Mouse (Mus musculus): Measurements from ENCODE around the gene Vpreb2. TPM values are rescaled to one million over a fixed set of nuclear protein-coding genes. Genes with fewer than 3 reads are reported as not detected.
"Not testable (repeated sequence)": the region's sequence is repeated elsewhere in the genome, so short reads cannot be mapped to it uniquely, and the experiment has no call there.

Gene Vpreb2
- not detected for total RNA-seq (2021)
- long read RNA-seq, experiment 1 = 0 reads
- long read RNA-seq, experiment 2 = 0 reads

GRCm38 (mm10) chr16:17980128-17980527 is at the start of gene Vpreb2:
TSS of gene Vpreb2 (plus strand) at chr16:17980428.
- DNase-seq (ENCODE audit: low spot score in 2 of 2) = no peak
- intact Hi-C loops (cut with DNase I) = no loop called here

- intact Hi-C loops (cut with DNase I) = loop anchor here (5.0 kb wide), 1 partner anchor 55 kb away; no protein-coding TSS in a partner anchor
- DNase-seq (ENCODE audit: low spot score in 2 of 2) = peak in 1 of 2 experiments; percentile 85
These were observed 48.2 kb upstream of the Vpreb2 start for GRCm38 (mm10) chr16:17931906-17932460.

GRCm38 (mm10) chr16:17933594-17934444 is 46.4 kb upstream of the Vpreb2 start:
- no peak for DNase-seq (ENCODE audit: low spot score in 2 of 2)
- intact Hi-C loops (cut with DNase I) = loop anchor here (5.0 kb wide), 1 partner anchor 53 kb away; no protein-coding TSS in a partner anchor

DNA sequence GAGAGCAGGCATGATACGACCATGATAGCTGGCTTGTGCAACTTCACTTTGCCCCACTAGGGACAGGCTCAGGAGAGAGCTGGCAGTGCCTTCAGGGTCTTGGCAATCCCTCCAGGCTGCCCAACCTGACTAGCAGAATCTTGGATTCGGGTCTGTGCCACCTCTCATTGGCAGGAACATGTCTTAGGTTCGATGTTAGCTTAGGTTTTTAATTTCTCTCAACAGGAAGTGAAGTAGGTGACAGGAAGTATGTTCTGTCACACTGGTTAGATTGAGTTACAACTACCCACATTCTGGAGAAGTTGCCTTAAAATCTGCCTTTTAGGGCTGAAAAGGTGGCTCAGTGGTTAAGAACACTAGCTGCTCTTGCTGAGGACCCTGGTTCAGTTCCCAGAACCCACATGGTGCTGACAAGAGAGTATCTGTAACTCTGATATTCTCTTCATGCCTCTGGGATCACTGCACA is 45.8 kb upstream of the Vpreb2 start:
- DNase-seq (ENCODE audit: low spot score in 2 of 2) = no peak
- intact Hi-C loops (cut with DNase I) = loop anchor here (5.0 kb wide), 1 partner anchor 53 kb away; no protein-coding TSS in a partner anchor

DNA sequence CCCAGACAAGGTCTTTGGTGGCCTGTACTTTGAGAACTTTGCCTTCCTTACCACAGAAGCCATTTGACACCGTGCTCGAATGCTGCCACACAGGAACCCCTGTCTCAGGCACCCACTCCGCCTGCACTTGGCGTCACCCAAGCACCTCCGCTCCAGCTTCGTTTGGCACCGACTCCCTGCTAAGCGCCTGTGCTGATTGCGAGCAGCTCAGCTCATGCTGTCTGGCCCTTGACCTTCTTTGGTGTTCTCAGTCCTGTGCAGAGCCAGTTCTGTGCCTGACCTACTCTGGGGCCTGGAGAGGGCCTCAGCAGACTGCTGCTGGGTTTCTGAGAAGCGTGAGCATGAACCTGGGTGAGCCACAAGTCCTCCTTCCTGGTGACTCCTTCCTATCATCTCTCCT is 43.5 kb upstream of the Vpreb2 start:
- intact Hi-C loops (cut with DNase I) = no loop called here
- DNase-seq (ENCODE audit: low spot score in 2 of 2) = no peak

DNA sequence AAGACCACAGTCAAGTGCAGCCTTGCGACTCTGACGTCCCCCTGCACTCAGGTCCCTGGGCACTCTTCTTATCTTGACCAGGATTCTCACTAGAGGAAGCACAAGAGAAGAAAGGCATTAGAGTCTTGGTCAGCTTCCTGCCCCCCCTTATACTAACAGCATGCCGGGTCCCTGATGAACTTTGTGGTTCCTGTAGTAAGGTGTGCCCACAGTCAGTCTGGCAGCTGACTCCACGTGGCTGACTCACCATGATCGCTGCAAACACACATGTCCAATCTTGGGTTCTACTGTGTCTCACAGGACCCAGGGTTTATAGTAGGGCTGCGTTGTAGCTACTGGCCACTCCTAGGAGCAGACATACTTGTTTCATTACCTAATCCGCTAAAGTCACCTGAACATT is 42.0 kb upstream of the Vpreb2 start:
- DNase-seq (ENCODE audit: low spot score in 2 of 2) = no peak
- intact Hi-C loops (cut with DNase I) = no loop called here

- DNase-seq (ENCODE audit: low spot score in 2 of 2) = peak in 1 of 2 experiments; percentile 68
- intact Hi-C loops (cut with DNase I) = no loop called here
These were observed 41.4 kb upstream of the Vpreb2 start for GRCm38 (mm10) chr16:17938821-17939220.

- no peak for DNase-seq (ENCODE audit: low spot score in 2 of 2)
- intact Hi-C loops (cut with DNase I) = no loop called here
These were observed 40.9 kb upstream of the Vpreb2 start for GRCm38 (mm10) chr16:17939255-17939751.

- DNase-seq (ENCODE audit: low spot score in 2 of 2) = no peak
- intact Hi-C loops (cut with DNase I) = no loop called here
These were observed 36.8 kb upstream of the Vpreb2 start for GRCm38 (mm10) chr16:17943466-17943865.

DNA sequence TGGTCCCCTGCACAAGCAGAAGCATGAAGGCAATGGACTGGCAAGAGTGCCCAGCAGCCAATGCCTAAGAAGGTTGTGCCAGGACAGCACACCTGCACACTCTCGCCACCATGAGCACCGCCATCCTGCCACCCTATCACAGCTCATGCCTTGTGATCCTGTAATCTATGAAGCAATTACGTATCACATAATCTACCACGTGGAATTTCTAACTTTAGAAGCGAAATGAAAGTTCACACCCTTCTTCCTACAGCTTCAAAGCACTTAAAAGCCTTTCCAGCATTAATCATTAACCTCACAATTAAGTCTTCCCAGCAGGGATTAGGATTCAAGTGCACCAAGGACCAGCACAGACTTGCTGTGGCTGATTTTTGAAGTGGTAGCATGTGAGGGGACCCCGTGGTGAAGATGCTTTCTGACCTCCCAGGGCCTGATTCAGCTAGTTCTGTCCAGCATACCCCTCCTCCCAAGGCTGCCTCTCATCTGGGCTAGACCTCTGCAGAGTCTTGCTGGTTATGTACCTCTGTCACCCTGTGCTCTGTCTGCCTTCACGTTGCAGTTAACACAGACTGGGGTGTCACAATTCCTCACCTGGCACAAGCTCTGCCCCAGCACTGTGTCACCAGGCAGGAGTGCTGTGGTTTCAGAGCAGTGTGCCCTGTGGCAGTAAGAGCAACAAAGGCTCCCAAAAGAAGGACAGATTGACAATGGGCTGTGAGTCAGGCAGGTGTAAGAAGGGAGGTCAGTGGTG is 35.0 kb upstream of the Vpreb2 start:
- intact Hi-C loops (cut with DNase I) = no loop called here
- no peak for DNase-seq (ENCODE audit: low spot score in 2 of 2)

GRCm38 (mm10) chr16:17949421-17949877 is 30.8 kb upstream of the Vpreb2 start:
- DNase-seq (ENCODE audit: low spot score in 2 of 2) = peak in 1 of 2 experiments; percentile 57
- intact Hi-C loops (cut with DNase I) = no loop called here

DNA sequence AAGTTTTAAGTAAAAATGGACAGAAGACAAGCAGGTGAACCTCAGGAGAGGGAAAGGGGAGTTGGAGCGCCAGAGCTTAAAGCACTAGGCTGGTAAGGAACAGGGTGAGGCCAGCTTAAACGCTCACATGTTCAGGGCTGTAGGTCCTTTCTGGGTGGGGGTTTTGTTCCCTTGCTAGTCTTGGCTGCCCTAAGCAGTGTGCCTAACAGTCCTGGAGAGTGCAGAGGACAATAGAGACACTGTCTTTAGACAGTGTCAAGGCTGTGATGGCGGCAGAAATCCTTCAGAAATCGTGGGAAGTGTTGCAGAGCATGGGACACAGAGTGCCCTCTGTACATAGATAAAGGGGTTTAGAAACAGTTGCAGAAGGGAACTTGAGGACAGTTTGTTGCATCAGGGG is 30.2 kb upstream of the Vpreb2 start:
- no peak for DNase-seq (ENCODE audit: low spot score in 2 of 2)
- intact Hi-C loops (cut with DNase I) = no loop called here

- intact Hi-C loops (cut with DNase I) = no loop called here
- DNase-seq (ENCODE audit: low spot score in 2 of 2) = no peak
These were observed 28.6 kb upstream of the Vpreb2 start for GRCm38 (mm10) chr16:17951618-17952017.

DNA sequence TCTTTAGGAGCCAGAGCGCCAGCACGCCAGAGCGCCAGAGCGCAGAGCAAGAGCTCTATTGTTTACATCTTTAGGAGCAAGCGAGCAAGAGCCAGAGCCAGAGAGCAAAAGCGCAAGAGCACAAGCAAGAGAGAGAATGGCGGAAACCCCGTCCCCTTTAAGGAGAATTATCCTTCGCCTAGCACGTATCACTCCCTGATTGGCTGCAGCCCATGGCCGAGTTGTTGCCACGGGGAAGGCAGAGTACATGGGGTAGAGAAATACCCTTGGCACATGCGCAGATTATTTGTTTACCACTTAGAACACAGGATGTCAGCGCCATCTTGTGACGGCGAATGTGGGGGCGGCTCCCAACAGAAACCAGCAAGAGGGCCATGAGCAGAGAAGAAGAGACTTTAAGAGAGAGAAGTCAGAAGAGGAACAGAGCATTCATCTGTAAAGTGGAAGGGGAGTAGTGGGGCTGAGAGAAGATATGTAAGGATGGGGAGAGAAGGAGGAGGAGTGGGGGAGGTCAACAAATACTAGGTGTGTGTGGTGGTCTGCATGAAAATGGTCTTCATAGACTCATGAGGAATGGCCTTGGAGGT is 24.1 kb upstream of the Vpreb2 start:
- intact Hi-C loops (cut with DNase I); DNase-seq (ENCODE audit: low spot score in 2 of 2): not testable (repeated sequence)

- DNase-seq (ENCODE audit: low spot score in 2 of 2) = no peak
- intact Hi-C loops (cut with DNase I) = no loop called here
These were observed 18.1 kb upstream of the Vpreb2 start for GRCm38 (mm10) chr16:17962091-17962490.

DNA sequence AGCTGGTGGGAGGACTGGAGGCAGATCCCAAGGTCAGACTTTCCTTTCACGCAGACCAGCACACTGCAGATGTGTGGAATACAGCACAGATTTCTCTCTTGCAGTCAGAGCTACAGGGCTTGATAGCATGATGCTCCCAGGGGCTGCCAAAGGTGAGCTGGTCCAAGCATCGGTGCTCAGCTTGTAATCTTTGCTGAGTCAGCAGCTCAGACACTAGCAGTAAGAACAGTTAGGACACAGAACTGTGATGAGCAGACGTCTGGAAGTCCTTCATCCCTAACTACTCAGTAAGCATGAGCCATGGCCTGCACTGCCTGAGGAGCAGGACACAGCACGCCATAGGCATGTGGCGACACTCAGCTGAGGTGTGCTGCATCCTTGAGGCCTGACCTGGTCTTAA is 8.4 kb upstream of the Vpreb2 start:
- DNase-seq (ENCODE audit: low spot score in 2 of 2) = no peak
- intact Hi-C loops (cut with DNase I) = no loop called here

GRCm38 (mm10) chr16:17977840-17978239 is 2.4 kb upstream of the Vpreb2 start:
- DNase-seq (ENCODE audit: low spot score in 2 of 2); intact Hi-C loops (cut with DNase I): not testable (repeated sequence)

DNA sequence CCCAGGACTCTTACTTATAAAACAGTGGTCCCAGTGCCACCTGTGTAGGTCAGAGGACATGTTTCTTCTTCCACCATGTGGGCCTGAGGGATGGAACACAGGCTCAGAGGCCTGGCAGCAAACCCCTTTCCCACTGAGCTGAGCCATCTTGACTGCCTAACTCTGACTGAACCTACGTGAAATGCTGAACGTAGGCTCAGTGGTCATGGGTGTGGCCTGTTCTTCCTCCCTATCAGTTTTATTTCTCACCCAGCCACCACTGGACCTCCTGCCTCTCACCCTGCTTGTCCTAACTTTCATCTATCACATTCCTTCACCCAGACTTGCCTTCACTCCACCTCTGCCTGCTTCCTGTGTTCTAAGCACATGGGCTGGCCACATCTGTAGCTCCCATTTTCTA is 3.0 kb downstream of the Vpreb2 start:
- intact Hi-C loops (cut with DNase I) = no loop called here
- no peak for DNase-seq (ENCODE audit: low spot score in 2 of 2)

DNA sequence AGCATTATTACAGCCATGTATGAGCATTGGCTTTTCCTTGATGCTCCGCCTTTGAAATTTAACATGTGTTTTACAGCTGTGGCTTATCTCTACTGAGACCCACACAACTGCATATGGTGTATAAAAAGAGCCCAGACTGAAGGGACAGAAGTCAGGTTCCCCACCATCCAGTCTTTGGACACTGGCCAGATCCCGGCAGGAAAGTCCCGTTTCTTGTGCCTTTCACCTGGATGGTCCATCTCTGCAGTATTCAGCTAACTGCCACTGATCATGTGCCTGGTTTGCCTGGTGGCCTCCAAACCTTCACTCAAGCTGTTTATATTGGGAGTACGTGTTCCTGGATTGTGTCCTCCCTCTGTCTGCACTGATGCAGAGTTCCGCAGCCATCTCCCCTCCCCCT is 4.0 kb downstream of the Vpreb2 start:
- DNase-seq (ENCODE audit: low spot score in 2 of 2) = no peak
- intact Hi-C loops (cut with DNase I) = no loop called here
